Mouse (Mus musculus): ENCODE data around the gene Slc25a10.

DNA sequence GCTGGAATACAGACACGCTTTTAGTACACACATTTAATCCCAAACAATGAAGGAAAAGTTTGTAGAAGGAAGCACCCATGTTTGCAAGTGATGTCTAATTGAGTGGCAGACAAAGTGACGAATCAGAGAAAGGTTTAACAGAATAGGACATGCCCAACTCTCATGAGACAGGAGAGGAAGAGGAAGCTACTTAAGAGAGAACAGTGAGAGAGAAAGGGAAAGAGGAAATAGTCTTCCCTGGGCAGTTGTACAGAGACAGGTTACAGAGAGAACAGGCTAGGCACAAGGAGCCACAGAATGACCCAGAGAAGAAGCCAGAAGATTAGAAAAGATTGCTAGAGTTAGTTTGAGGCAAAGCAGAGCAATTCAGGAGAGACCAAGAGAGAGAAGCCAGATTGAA, 34.3 kb downstream of the Slc25a10 start:
- TF ChIP-seq CTCF (IDR thresholded peaks at IDR 0.05; ENCODE audit: extremely low read depth, insufficient read length, insufficient replicate concordance, low read depth, low read length) (no peak), POLR2A (IDR thresholded peaks at IDR 0.05; ENCODE audit: low read depth, low read length) (no peak)

Data from small intestine, adult 2 months (tissue).